Mouse (Mus musculus) heart, adult 2 months (tissue): ENCODE data around the gene Smim23. TPM values are rescaled to one million over a fixed set of nuclear protein-coding genes. Genes with fewer than 3 reads are reported as not detected.

Experiments used
- DNase-seq, 2 experiments: peaks; one replicate each; pipeline ENCODE4 v3.0.0; 2021
- H3K27ac ChIP-seq: fragments of 200-600 bp; 2 replicates; pipeline ENCODE4 v1.8.1; 2022
- H3K27me3 ChIP-seq: fragments of 200-500 bp; 2 replicates; pipeline ENCODE4 v1.6.1; 2012; ENCODE audit warnings: mild to moderate bottlenecking, low read length, inconsistent platforms, mixed read lengths; ENCODE audit not compliant: control insufficient read depth, insufficient read depth
- H3K36me3 ChIP-seq: fragments of 200-500 bp; 2 replicates; pipeline ENCODE4 v1.6.1; 2012; ENCODE audit warnings: low read length, inconsistent platforms; ENCODE audit not compliant: control insufficient read depth, insufficient read depth
- H3K4me1 ChIP-seq: fragments of 200-500 bp; 2 replicates; pipeline ENCODE4 v1.6.1; 2011; ENCODE audit warnings: low read length; ENCODE audit not compliant: control insufficient read depth, insufficient read depth
- H3K4me3 ChIP-seq: fragments of 200-600 bp; 2 replicates; pipeline ENCODE4 v1.8.1; 2022
- H3K79me2 ChIP-seq: fragments of 200-500 bp; replicated peaks from 2 replicates; pipeline ENCODE4 v1.6.1; 2012; ENCODE audit warnings: mild to moderate bottlenecking, inconsistent platforms, low read length, moderate library complexity, mixed read lengths; ENCODE audit not compliant: control insufficient read depth, insufficient read depth
- H3K9ac ChIP-seq: fragments of 200-500 bp; 2 replicates; pipeline ENCODE4 v1.6.1; 2012; ENCODE audit warnings: low read depth, mild to moderate bottlenecking, control low read depth, inconsistent platforms, low read length, mixed read lengths
- CTCF ChIP-seq: fragments of 200-600 bp; IDR thresholded peaks from 2 replicates; pipeline ENCODE4 v1.8.1; 2022; ENCODE audit warnings: antibody characterized with exemption, mild to moderate bottlenecking, moderate library complexity
- EP300 ChIP-seq: fragments of 200-500 bp; IDR thresholded peaks from 2 replicates; pipeline ENCODE4 v1.6.1; 2011; ENCODE audit warnings: low read depth, low read length, control low read depth; ENCODE audit not compliant: insufficient read depth
- POLR2A ChIP-seq: fragments of 200-500 bp; IDR thresholded peaks from 2 replicates; pipeline ENCODE4 v1.6.1; 2011; ENCODE audit warnings: mild to moderate bottlenecking, low read depth, low read length, control low read depth; ENCODE audit not compliant: insufficient read depth
- WGBS: fragments of 180-500 bp; shearing (Covaris S2); methylation state at CpG from one replicate; pipeline ENCODE4 v1.1.7; 2018; 5-methylcytosine and 5-hydroxymethylcytosine counted together
- intact Hi-C: fragments of 180-260 bp; cut with DNase I; formaldehyde crosslinking; loops from one replicate; pipeline ENCODE4 v1.15.1; 2025
- polyA plus RNA-seq: library from polyadenylated mRNA; depleted of rRNA; stranded (reverse); fragments of >200 nt; gene quantifications from 2 replicates; pipeline ENCODE4 v1.2.3, GENCODE M21; 2012
- total RNA-seq, 2 experiments: library from RNA; stranded (reverse); gene quantifications; 2 replicates each; pipeline ENCODE4 v1.2.3; 2021

Smim23 gene
- total and polyA plus RNA-seq, 3 experiments, result not detected

- WGBS, result 80% methylated on average over 9 of the region's 9 CpGs
- no peak overlapping the region for H3K9ac ChIP-seq
- TF ChIP-seq CTCF (no peak), POLR2A (no peak), EP300 (no peak)
- intact Hi-C loops, result no loop called here
- H3K27me3 ChIP-seq, result no peaks in the 10 kb centered on the region
- H3K36me3 ChIP-seq, result no peaks in the 10 kb centered on the region
- DNase-seq, result no peak
- H3K79me2 ChIP-seq, result no peaks in the 10 kb centered on the region
- H3K4me1 ChIP-seq, result no peaks in the 10 kb centered on the region
- H3K4me3 ChIP-seq, result no peak overlapping the region
- no peak overlapping the region for H3K27ac ChIP-seq
Measured at GRCm38 (mm10) chr11:32840256-32840655, 15.9 kb upstream of the Smim23 start.

DNA sequence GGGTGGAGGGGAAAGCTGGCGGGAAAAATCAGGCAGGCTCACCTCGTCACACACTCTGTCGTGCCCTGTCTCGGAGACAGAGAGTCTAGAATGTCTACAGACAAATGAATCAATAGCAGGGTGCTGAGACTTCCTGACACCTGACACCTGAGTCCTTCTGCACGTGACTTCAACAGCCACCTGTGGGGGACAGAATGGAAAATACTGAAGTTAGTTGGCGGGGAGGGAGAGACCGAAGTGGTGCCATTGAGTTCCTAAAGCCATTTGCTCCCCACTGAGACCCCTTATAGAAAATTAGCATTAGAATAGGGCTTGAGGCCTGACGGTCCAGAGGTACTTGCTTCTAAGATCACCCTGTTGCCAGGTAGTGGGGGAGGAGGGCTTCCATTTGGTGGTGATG lies 10.6 kb upstream of the Smim23 start:
- 54% methylated on average over 8 of the region's 8 CpGs for WGBS
- H3K36me3 ChIP-seq, result no peaks in the 10 kb centered on the region
- no peaks in the 10 kb centered on the region for H3K4me1 ChIP-seq
- TF ChIP-seq CTCF (no peak), POLR2A (no peak), EP300 (no peak)
- no peaks in the 10 kb centered on the region for H3K27me3 ChIP-seq
- H3K4me3 ChIP-seq, result no peak overlapping the region
- H3K9ac ChIP-seq, result no peak overlapping the region
- DNase-seq, result no peak
- intact Hi-C loops, result no loop called here
- no peaks in the 10 kb centered on the region for H3K79me2 ChIP-seq
- no peak overlapping the region for H3K27ac ChIP-seq

DNA sequence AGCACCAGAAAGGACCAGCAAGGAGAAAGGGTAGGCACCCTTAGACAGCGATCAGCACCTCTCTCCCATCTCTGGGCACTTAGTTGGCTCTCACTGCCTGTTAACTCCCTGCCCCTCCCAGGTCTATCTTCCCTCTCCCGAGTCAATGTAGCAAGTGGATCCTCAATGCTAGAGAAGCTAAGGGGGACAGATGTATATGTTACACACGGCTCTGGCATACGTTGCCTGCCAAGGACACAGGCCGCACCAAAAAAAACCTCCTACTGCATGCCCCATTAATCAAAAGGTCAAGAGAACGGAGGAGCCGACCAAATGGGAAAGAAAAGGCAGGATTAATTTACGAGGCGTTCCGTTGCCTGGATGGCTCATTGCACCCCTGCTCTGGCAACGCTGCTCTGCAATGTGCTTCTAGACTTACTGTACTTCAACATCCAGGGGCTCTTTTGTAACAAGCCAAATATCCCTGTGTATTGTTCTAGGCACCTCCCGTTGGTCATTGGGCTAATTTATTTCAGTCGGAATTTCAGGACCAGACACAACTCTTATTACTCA lies 10.0 kb upstream of the Smim23 start:
- intact Hi-C loops, result no loop called here

DNA sequence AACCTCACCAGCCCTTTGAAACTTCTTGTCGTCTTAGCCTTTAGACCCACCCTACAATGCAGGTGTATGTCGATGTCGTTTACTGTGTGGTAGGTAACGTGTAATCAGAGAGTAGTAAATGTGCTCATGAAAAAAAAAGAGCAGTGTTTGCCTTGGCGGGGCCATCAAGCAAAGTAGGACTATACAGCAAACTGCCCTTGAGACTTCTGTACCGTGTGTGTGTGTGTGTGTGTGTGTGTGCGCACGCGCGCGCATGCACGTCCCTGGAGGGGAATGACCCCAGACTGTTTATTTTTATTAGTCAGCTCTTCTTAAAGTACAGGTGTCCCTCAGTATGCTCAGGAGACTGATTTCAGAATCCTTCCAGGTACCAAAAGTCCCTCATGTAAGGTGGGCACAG lies 6.8 kb downstream of the Smim23 start:
- WGBS, result 91% methylated on average over 12 of the region's 12 CpGs
- no peaks in the 10 kb centered on the region for H3K79me2 ChIP-seq
- H3K4me1 ChIP-seq, result no peaks in the 10 kb centered on the region
- TF ChIP-seq POLR2A (no peak), EP300 (no peak), CTCF (no peak)
- peaks cover 1% of the 10 kb centered on the region; the same call in 1 of the 2 replicates for H3K27me3 ChIP-seq
- no peak for DNase-seq
- H3K27ac ChIP-seq, result no peak overlapping the region
- intact Hi-C loops, result no loop called here
- no peak overlapping the region for H3K9ac ChIP-seq
- no peaks in the 10 kb centered on the region for H3K36me3 ChIP-seq
- H3K4me3 ChIP-seq, result no peak overlapping the region

More for the DNA sequence above, 10.0 kb upstream of the Smim23 start:
- TF ChIP-seq CTCF (no peak), POLR2A (no peak), EP300 (no peak)
- WGBS, result 64% methylated on average over 13 of the region's 13 CpGs
- H3K27ac ChIP-seq, result no peak overlapping the region
- DNase-seq, result no peak
- H3K36me3 ChIP-seq, result no peaks in the 10 kb centered on the region
- H3K4me3 ChIP-seq, result no peak overlapping the region
- H3K27me3 ChIP-seq, result no peaks in the 10 kb centered on the region
- H3K9ac ChIP-seq, result no peak overlapping the region
- H3K4me1 ChIP-seq, result no peaks in the 10 kb centered on the region
- no peaks in the 10 kb centered on the region for H3K79me2 ChIP-seq

DNA sequence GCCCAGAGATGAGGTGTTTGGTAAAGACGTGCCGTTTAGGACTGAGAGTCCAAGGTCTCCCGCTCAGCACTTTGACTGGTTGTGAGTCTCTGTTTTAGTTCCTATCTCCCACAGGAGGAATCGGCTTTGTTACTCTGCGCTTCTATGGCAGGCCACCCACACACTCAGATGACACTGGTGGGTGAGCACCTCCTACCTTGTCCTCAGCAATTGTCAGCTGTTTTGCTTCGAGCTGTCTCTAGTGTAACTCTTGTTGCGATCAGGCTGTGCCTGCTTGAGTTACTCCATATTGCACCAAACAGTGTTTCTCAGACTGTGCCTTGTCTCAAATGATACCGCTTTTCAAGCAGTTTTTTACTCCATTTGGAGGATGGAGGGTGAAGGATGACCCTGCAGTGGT lies 10.1 kb downstream of the Smim23 start:
- DNase-seq, result no peak
- Histone ChIP-seq H3K27ac (no peak overlapping the region), H3K36me3 (no peaks in the 10 kb centered on the region), H3K79me2 (no peaks in the 10 kb centered on the region), H3K9ac (no peak overlapping the region), H3K4me1 (no peaks in the 10 kb centered on the region), H3K27me3 (peaks cover 1% of the 10 kb centered on the region; the same call in 1 of the 2 replicates), H3K4me3 (no peak overlapping the region)
- intact Hi-C loops, result no loop called here
- 85% methylated on average over 8 of the region's 8 CpGs for WGBS
- TF ChIP-seq EP300 (no peak), POLR2A (no peak), CTCF (no peak)

DNA sequence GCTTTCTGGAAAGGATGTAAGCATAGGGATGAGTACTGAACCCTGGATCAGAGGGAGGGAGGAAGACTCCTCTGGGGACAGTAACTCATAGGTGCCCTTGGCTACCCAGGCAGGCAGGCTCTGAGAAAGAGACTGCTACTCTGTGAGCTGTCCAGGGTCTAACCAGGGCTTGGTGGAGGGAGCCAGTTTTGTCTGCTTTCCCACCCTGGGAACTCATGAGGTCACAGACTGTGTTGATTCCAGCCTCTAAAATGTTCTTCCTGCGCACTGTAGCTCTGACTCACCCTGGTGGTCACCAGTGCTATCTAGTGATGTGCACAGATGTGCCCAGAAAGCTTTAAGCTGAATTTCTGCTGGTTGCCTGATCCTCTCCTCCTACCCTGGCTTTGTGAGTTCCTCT lies 15.3 kb downstream of the Smim23 start:
- no peak for DNase-seq
- WGBS, result 61% methylated on average over 1 of the region's 1 CpGs
- Histone ChIP-seq H3K79me2 (no peaks in the 10 kb centered on the region), H3K9ac (no peak overlapping the region), H3K27me3 (no peaks in the 10 kb centered on the region), H3K27ac (no peak overlapping the region), H3K36me3 (no peaks in the 10 kb centered on the region), H3K4me3 (no peak overlapping the region), H3K4me1 (no peaks in the 10 kb centered on the region)
- no peak for TF ChIP-seq CTCF
- intact Hi-C loops, result no loop called here
